Mouse (Mus musculus) cortical plate, adult 2 months (tissue): Measurements from ENCODE around the gene Vill.
A peak's percentile ranks its signal among the peaks of the same experiment; 100 is the strongest.

Experiments used
- CTCF ChIP-seq: fragments of 200-500 bp; IDR thresholded peaks from 2 replicates; pipeline ENCODE4 v1.5.1; 2011; ENCODE audit warnings: mild to moderate bottlenecking, control low read depth, low read length; ENCODE audit not compliant: insufficient read depth; ENCODE audit errors: extremely low read depth
- POLR2A ChIP-seq: fragments of 200-500 bp; IDR thresholded peaks from 2 replicates; pipeline ENCODE4 v1.6.1; 2011; ENCODE audit warnings: mild to moderate bottlenecking, low read length, control low read depth; ENCODE audit not compliant: insufficient read depth; ENCODE audit errors: extremely low read depth

- TF ChIP-seq CTCF (no peak), POLR2A (peak; percentile 53; the same call in 1 of the 2 replicates)
Measured at GRCm38 (mm10) chr9:119003990-119004702, 48.4 kb upstream of the Vill start.
